Mouse (Mus musculus): ENCODE results near the gene Hsd17b1. TPM values are rescaled to one million over a fixed set of nuclear protein-coding genes. Genes with fewer than 3 reads are reported as not detected.
A peak's percentile ranks its signal among the peaks of the same experiment; 100 is the strongest.

The Hsd17b1 gene
- under 1 TPM in 1 of 3 experiments, not detected in 2; 0.26 TPM for polyA plus RNA-seq (2017; shearing (Covaris generic))

- ATAC-seq: no peak
Measured at GRCm38 (mm10) chr11:101078121-101078520, at the start of gene Hsd17b1. TSS of gene Hsd17b1 (plus strand) at chr11:101078411.

DNA sequence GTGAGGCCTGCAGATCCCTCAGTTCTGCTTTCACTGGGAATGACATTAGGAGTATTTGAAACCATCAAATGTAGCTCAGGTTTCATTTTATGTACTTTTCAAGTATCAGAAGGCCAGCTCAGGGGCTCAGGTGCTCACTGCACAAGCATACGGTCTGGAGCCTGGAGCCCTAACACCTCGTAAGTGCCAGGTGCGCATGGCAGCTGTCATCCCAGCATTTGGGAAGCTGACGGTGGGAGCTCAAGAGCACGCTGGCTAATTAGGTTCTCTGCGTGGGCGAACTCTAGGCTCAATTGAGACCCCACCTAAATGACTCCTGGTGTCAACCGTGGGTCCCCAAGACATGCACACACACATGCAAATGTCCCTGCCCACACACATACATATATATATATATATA lies 48.9 kb upstream of the Hsd17b1 start:
- no peak for ATAC-seq

GRCm38 (mm10) chr11:101030136-101030807 lies 47.9 kb upstream of the Hsd17b1 start:
- ATAC-seq: no peak

- ATAC-seq: no peak
Measured at GRCm38 (mm10) chr11:101030808-101031156, 47.4 kb upstream of the Hsd17b1 start.

GRCm38 (mm10) chr11:101031470-101031869 lies 46.7 kb upstream of the Hsd17b1 start:
- ATAC-seq: no peak

- no peak for ATAC-seq
Measured at GRCm38 (mm10) chr11:101033856-101034500, 44.2 kb upstream of the Hsd17b1 start.

DNA sequence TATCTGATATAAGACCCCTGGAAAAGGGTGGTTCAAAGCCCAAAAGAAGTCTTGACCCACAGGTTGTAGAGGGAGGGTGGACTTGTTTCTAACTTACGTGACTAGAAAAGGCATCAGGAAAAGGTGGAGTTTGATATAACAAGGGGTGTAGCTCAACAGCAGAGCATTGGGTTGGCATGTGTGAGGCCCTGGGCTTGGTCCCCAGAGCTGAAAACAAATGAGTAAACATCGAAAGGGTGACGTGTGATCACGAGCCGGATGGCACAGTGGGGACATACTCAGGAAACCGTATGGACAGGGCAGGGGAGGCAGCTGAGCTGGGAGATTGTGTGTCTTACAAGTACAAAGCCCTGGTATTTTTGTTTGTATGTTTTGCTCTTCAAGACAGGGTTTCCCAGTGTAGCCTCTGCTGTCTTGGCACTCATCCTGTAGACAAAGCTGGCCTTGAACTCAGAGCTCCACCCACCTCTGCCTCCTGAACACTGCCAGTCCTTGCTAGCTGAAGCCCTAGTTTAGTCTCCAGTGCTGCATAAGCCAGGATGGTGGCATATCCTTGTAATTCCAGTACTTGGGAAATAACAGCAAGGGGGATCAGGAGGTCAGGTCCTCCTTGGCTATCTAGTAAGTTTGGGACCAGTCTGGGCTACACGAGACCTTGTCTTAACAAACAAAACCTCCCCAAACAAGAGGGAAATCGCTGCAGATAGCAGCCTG lies 43.4 kb upstream of the Hsd17b1 start:
- no peak for ATAC-seq

DNA sequence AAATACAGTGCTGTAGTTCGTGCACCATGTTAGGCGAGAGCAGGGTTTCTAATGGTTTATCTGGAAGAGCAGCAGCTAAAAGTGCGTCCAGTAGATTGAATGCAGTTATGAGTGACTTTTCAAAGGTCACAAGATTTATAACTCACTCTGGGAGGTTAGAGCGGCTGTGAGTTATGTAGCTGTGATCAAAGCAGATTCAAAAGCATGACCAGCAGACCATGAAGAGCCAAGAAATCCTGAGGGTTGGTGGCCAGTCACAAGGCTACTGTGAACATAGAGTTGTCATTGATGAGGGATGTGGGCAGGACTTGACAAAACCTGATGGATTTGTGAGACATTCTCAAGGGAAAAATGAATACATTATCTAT lies 42.9 kb upstream of the Hsd17b1 start:
- ATAC-seq: no peak

DNA sequence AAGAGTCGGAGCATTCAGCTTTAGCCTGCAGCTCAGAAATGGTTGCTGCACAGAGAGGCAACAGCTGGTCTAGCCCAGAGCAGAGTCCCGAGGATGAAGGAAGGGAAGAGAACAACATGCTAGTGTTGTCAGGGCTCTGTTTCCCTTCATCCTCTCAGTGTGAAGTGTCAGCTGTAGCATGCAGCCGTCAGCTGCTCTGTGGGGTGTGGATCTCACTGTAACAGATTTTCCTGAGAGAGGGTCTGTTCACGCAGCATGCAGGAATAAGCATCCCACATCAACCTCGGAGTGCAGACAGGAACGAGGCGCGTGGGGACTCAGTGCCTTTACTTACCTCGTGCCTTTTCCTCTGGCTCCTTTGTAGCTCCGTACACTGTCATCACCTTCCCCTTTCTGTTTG lies 40.4 kb upstream of the Hsd17b1 start:
- ATAC-seq: no peak

DNA sequence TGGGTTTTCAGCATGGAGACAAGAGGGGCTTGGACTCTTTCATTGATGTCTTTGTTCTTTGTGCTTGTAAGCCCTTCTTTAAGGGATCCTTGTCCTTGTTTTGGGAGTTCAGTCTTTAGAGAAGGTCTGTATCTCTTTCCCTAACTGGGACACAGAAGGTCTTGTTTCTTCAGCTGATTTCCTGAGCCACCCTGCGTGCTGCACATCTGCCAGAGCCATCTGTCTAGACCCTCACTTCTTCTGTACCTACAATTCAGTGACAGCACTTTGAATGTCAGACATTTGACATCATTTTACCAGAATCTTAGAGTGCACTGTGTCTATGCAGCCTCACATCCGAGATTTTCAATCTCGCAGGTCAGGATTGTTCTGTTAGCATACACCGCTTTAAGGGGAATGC lies 32.4 kb upstream of the Hsd17b1 start:
- no peak for ATAC-seq

DNA sequence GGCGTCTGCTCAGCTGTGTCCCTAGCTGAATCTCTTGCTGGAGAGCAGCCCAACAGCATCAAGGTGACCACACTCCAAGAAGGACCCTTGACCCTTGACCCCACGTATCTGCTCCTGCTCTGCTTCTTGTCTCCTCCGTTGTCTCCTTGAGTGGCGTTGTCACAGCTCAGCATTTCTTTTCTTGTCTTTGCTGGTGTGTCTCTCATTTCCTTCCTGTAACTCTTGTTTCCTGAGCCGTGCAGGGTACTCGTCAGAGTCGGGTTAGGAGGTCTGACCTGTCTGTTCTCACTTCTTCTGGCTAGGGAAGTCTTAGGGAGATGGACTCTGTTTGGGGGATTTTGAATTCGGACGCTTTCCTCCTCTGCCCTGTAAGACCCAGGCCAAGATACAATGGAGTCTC lies 31.8 kb upstream of the Hsd17b1 start:
- ATAC-seq: no peak

- peak; percentile 43 for ATAC-seq
Measured at GRCm38 (mm10) chr11:101047502-101047901, 30.7 kb upstream of the Hsd17b1 start.

DNA sequence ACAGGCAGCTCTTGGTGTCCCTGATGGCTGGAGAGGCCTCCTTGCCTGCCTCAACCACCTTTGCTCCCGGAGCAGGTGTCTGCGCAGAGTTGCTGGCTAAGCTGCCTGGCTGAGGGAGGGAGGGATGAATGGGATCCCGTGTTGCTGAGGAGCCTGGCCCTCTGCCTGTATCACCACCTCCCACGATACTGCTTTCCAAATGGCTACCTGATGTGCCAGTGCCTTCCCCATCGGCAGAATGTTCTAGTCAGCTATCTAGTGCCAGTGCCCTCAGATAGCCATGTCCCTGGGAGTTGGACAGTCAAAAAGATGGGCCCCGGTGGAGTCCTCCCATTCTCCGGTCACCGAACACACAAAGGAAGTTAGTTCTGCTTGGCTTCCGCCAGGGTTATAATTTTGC lies 27.9 kb upstream of the Hsd17b1 start:
- ATAC-seq: no peak

DNA sequence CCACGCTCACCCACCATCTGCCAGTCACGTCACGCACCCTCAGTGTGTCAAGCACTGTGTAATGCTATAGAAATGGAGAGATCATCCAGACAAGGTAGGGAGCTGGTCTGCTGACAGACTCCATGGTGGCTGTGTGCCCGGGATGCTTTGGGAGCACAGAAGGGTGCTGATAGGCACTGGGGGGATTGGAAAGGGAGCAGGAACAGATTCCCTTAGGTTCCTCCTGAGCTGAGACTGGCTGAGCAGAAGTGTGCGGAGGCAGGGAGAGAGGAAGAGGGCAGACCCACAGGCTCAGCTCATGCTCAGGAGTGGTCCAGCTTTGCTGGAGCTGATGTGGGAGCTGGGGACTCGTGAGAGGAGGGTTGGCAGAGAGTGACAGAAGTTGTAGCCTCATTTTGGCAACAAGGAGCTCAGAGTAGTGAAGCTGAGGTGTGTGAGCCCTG lies 27.1 kb upstream of the Hsd17b1 start:
- ATAC-seq: no peak

DNA sequence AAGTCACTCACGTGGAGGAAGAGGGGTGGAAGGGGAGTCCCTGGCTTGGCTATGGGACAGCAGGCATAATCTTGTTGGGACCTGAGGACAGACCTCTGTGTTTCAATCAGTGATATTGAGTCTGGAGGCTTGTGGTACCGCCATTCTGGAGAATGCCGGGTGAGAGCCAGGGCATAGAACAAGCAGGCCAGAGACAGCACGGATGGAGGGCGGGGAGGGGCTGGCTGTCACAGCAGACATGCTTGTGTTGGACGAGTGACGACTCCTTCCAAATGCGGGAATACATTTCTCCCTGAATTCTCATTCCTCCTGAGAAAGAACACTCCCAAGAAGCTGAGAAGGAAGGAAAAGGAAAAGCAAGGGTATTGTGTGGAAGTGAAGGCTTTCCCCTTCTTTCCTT lies 26.6 kb upstream of the Hsd17b1 start:
- ATAC-seq: no peak

- ATAC-seq: no peak
Measured at GRCm38 (mm10) chr11:101052751-101053473, 25.3 kb upstream of the Hsd17b1 start.

DNA sequence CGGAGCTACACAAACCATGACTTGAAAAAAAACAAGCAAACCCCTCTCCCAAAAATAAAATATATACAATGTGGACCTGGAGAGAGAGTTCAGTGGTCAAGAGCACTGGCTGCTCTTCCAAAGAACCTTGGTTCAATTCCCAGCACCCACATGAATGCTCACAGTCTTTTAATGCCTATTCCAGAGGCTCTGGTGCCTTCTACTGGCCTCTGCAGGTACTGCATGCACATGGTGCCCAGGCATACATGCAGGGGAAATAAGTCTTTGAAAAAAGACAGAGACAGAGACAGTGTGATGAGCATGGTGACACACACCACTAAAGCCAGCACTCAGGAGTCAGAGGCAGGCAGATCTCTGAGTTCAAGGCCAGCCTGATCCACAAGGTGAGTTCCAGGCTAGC lies 24.2 kb upstream of the Hsd17b1 start:
- ATAC-seq: no peak

- ATAC-seq: no peak
Measured at GRCm38 (mm10) chr11:101055418-101055817, 22.8 kb upstream of the Hsd17b1 start.

DNA sequence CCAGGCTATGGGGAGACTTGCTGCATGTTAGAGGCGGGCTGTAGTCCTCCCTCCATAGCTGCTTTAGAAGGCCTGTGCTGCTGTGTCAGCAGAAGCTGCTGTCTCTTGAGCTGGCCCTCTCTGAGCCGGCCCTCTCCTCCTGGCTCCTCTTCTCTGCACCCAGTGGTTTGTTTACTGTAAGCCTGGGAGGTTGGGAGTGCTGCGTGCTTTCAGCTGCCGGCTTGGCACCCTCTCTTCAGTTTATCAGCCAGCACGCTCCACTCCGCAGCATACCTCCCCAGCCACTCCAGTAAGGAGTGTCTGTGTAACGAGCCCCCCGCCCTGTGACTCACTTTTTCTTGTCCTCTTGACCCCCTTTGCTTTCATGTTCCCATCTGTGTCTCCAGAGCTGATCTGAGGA lies 21.3 kb upstream of the Hsd17b1 start:
- no peak for ATAC-seq

DNA sequence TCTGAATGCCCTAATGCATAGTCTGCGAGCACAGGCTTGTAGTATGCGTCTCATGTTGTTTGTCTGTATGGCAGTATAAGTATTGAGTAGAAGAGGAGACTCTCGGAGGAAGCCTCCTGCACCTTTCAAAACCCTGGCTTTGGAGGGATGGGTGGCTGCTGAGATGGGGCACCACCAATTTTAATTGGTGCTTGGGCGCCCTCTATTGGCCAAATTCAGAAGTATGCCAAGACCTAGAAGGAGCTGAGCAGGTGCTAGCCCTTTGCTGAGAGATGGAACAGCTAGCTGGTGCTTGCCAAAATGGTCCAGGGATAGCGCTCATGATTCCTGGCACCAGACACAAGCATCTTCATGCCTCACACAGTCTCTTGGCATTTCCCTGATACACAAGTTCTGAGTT lies 20.4 kb upstream of the Hsd17b1 start:
- ATAC-seq: peak; percentile 66

DNA sequence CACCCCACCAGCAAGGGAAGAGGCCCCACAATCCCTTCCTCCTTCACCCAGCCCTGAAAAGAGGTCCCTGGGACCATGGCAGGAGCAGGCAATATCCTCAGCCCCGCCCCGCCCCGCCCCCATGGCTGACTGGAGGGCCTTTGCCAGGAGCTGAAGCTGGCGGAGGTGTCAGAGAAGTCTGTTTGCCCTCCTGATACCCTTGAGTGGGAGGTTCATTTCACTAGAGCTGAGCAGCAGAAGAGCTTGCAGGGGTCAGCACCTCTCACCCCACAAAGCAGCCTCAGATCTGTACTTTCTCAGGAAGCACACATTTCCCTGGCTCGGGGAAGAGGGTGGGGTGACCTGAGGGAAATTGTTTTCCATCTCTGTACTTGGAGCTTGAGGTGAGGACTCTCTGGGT lies 19.5 kb upstream of the Hsd17b1 start:
- ATAC-seq: no peak

DNA sequence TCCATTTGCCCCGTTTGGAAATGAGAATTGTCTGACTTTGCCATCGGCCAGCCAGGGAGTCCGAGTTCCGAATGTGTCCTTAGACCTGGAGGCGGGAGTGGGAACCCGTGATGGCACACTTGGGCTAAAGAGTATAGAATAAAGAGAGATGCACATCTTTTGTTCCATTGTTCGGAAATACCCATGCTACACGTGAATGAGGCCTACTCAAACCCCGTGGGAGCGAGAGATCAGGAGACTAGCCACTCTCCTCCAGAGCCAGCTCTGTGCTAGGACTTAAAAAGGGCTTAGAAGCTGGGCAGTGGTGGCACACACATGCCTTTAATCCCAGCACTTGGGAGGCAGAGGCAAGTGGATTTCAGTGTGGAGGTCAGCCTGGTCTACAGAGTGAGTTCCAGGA lies 18.7 kb upstream of the Hsd17b1 start:
- no peak for ATAC-seq

DNA sequence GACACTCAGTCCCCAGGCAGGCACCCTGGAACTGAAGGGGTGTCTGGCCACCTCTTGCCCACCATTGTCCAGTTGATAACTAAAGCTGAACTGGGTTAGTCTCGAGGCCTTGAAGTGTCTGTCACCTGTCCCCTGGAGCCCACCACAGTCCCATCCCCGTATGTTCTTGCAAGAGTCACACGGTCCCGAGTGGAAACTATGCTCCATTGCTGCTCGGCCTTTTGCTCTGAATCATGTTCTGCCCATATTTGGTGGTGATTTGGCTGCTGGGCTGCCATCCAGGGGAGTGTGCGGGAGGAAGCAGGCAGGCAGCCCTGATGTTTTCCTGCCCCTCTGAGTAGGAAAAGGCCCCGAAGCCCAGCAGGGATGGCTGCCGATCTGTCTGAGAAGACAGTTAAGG lies 18.1 kb upstream of the Hsd17b1 start:
- peak; percentile 26 for ATAC-seq

All from inflammation-experienced regulatory T-cells, adult 6 months (primary cell).